Mouse (Mus musculus) cerebellum, adult 11-12 months (tissue): ENCODE data around the gene Shisa9.

Experiments used
- DNase-seq: peaks from one replicate; pipeline ENCODE4 v3.0.0; 2022

Shisa9 gene

GRCm38 (mm10) chr16:12203055-12203454 is 219.1 kb downstream of the Shisa9 start:
- DNase-seq: no peak

GRCm38 (mm10) chr16:12204423-12204822 is 220.5 kb downstream of the Shisa9 start:
- DNase-seq: no peak

GRCm38 (mm10) chr16:12206421-12206950 is 222.6 kb downstream of the Shisa9 start:
- DNase-seq: no peak

GRCm38 (mm10) chr16:12206951-12207350 is 223.0 kb downstream of the Shisa9 start:
- no peak for DNase-seq

- DNase-seq: no peak
Observed at GRCm38 (mm10) chr16:12209355-12209754, 225.4 kb downstream of the Shisa9 start.

- no peak for DNase-seq
Observed at GRCm38 (mm10) chr16:12209819-12210218, 225.9 kb downstream of the Shisa9 start.

- no peak for DNase-seq
Observed at GRCm38 (mm10) chr16:12214018-12214417, 230.1 kb downstream of the Shisa9 start.

GRCm38 (mm10) chr16:12217289-12218150 is 233.6 kb downstream of the Shisa9 start:
- no peak for DNase-seq

GRCm38 (mm10) chr16:12218151-12218532 is 234.2 kb downstream of the Shisa9 start:
- DNase-seq: no peak

GRCm38 (mm10) chr16:12219821-12220220 is 235.9 kb downstream of the Shisa9 start:
- DNase-seq: no peak

GRCm38 (mm10) chr16:12223537-12223936 is 239.6 kb downstream of the Shisa9 start:
- no peak for DNase-seq

GRCm38 (mm10) chr16:12226937-12227336 is 243.0 kb downstream of the Shisa9 start:
- no peak for DNase-seq

GRCm38 (mm10) chr16:12233288-12233687 is 249.4 kb downstream of the Shisa9 start:
- DNase-seq: no peak

GRCm38 (mm10) chr16:12234289-12234688 is 250.4 kb downstream of the Shisa9 start:
- DNase-seq: no peak

GRCm38 (mm10) chr16:12238611-12239010 is 254.7 kb downstream of the Shisa9 start:
- no peak for DNase-seq

- no peak for DNase-seq
Observed at GRCm38 (mm10) chr16:12259361-12259760, 275.4 kb downstream of the Shisa9 start.

GRCm38 (mm10) chr16:12265828-12266227 is 281.9 kb downstream of the Shisa9 start:
- DNase-seq: no peak

- DNase-seq: no peak
Observed at GRCm38 (mm10) chr16:12300523-12300922, 316.6 kb downstream of the Shisa9 start.

GRCm38 (mm10) chr16:12303420-12303819 is 319.5 kb downstream of the Shisa9 start:
- no peak for DNase-seq

- no peak for DNase-seq
Observed at GRCm38 (mm10) chr16:12307318-12307965, 323.5 kb downstream of the Shisa9 start.

GRCm38 (mm10) chr16:12309826-12310225 is 325.9 kb downstream of the Shisa9 start:
- no peak for DNase-seq

- DNase-seq: no peak
Observed at GRCm38 (mm10) chr16:12315627-12316026, 331.7 kb downstream of the Shisa9 start.
